Mouse (Mus musculus): Measurements from ENCODE around the gene Sarm1.
"Not testable (repeated sequence)": the region's sequence is repeated elsewhere in the genome, so short reads cannot be mapped to it uniquely, and the experiment has no call there.

The Sarm1 gene

DNA sequence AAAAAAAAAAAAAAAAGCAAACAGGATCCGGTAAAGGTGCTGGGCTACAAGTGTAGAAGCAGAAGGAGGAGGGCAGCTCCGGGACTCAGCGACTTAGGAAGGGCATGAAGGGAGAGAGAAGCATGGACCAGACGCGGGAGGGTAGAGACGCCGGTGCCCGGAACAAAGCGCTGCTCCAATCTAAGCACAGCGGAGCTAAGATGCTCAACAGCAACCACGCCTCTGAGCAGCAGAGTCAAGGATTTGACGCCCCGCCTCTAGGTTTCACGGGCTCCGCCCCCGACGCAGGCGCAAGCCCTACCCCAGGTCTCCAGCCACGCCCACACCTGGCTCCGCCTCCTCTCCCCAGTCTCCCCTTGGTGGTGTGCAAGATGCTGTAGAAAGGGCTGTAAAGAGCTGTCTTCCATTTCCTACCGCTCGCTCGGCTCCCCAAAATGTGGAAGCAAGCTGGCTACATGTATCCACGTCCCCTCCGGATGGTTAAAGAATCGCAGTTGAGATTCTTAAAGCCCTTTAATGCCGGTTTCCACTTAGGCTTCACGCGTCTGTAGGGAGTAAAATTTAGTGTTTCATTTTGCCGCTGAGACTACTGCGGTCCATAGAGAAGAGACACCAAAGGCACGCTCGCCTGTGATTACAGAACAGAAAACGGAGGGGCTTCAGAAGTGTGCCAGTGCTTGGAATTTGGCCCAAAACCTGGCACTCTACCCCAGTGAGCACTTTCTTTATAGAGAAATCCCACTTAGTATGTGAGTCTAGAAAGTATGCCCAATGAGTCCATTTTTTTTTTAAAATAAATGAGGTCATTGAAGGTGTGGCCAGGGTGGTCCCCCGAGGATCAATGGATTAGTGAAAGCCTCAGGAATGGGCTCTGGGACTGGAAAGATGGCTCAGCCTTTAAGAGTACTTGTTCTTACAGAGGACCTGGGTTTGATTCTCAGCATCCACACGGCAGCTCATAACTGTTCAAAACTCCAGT, at the start of gene Sarm1:
Sarm1 (minus strand) TSS at position 211 of the 979 bp plus-strand sequence.
- peak; percentile 91 for DNase-seq (ENCODE audit: low read depth, low spot score)

DNA sequence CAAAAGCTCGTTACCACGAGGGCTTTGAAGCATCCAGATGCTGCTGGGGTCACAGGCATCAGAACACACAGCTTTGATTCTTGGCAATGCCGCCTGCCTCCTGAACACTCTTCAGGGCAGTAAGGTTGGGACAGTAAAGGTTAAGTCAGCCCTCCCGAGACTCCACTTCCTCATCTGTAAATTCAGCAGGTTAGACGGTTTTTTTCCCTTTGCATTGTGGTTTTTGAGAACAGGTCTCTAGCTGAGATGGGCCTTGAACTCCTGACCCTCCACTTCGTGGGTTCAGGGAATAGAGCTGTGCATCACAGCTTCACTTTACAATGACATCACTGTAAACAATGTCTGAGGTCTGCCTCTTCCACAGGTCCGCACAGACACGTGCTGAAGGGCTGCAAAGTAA, 47.6 kb upstream of the Sarm1 start:
- no peak for DNase-seq (ENCODE audit: low read depth, low spot score)

DNA sequence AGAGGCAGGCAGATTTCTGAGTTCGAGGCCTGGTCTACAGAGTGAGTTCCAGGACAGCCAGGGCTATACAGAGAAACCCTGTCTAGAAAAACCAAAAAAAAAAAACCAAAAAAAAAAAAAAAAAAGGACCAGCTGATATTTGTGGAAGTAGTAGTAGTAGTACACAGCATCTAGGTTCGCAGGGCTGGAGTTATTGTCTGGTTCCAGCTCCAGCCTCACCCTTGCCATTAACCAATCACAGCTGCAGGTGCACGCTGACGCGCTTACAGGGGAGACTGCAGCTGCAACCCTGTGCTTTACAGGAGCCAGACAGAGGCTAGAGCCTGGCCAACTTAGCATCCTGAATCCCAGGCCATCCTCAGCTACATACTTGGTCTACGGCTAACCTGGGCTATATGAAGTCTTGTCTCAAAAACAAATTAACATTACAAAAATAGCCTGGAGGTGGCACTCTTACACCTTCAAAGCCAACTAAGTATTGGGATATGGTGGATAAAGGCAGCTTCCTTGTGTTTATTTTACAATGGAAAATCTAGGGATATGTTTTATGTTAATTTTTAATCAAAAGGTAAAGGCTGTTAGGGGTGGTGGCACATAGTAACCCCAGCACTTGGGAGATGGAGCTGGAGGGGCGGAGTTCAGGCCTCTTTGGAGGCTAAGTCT, 47.0 kb upstream of the Sarm1 start:
- DNase-seq (ENCODE audit: low read depth, low spot score) = no peak

DNA sequence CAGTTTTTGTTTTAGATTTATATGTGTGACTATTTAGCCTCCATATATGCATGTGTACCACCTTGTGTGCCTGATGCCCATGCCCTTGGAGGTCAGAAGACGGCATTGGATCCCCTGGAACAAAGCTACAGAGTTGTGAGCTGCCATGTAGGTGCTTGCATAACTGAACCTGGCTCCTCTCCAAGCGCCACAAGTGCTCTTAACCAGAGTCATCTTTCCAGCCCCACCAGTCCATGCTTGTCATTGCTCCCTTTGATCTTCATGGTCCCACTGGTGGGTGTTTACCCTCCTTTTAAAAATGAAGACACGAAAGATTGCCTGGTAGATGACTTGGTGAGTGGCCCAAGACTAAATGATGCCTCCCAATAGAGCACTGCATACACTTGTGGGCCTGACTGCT, 42.8 kb upstream of the Sarm1 start:
- DNase-seq (ENCODE audit: low read depth, low spot score) = no peak

DNA sequence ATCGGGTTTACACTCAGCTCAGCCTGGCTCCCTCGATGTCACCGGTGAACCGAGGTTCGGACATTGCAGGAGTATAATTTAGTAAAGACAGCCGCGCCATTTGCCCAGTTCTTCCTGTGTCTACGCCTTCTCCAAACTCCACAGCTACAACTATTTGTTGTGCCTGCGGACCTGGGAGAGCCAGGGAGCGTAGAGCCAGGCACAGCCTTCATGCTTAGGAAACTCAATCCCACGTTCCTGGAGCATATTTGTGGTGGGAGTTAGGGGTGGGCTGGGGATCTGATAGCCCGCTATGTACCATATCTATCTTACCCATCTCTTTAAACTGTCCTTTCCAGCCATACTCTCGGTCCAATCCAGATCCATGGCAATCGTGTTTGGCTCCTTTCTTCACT, 39.1 kb upstream of the Sarm1 start:
- no peak for DNase-seq (ENCODE audit: low read depth, low spot score)

DNA sequence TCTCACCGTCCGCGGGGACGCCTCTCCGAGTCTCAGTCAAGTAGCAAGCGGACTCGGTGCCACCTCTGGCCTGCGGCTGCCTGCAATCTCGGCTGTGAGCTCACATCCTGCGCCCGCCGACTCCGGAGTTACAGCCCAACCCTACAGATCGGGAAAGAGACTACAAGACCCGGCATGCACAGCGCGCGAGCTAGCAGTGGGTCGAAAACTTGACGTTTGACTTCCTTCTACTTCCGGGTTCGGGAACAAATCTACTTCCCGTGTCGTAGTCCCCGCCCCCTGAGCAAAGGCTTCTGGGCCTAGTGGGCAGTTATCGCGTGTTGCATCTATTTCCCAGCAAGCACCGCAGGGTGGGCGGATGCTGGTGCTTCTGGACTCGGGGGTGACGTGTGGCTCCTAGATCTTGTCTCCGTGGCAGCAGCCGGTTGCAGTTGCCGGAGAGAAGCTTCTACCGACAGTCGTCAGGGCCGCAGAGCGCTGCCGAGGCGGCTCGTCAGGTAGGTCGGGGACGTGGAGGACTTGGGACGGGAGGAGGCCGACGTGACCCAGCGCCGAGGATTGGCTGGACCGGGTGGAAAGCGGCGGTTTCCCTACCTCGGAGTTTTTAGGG, 38.6 kb upstream of the Sarm1 start, which contains the start of the genes Tnfaip1 and Ift20:
Tnfaip1 (minus strand) TSS at position 253 of the 610 bp plus-strand sequence.
Ift20 (plus strand) TSS at position 282 of the 610 bp plus-strand sequence.
- peak; percentile 98 for DNase-seq (ENCODE audit: low read depth, low spot score)

DNA sequence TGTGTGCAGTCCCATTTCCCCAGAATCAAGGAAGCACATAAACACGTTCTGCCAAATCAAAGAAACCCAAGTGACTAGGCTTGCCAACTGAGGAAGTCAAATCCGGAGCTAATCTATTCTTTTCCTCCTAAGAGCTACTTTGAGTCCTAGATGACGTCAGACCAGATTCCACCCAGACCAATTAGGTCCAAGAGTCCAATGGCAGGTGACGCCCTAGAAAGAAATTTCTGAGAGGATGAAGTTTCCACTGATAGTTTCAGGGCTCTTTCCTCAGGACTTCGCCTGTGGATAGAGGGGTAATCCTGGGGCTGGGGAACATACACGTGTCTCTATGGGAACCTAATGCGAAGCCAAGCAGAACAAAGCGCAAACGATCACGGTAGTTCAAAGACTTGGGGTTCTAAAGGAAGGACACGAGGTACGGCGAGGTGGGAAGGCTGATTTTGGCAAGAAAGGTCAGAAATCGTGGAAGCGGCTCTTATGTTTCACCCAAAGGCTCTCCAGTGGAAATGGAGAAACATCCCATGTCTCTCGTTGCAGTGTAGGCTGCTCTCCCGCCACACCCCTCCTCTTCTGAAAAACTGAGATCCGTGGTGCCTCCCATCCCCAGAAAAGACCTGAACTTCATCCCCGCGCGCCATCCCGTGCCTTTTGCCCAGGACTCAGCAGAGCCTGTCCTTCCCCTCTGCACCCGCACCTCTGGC, 38.0 kb upstream of the Sarm1 start:
- no peak for DNase-seq (ENCODE audit: low read depth, low spot score)

DNA sequence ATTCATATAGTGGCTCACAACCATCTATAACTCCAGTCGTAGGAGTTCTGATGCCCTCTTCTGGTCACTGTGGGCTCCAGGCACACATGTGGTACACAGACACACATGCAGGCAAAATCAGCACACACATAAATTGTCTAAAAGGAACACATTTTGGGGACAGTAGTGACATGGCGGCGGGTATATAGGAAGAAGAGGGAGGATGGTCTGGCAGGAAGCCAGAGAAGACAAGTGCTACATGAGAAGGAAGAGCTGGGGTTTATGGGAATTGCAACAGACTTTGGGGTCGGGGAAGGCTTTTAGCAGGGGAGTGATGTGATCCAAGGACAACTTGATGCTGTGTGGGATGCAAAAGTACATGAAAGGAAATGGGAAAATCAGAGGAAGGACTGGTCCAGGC, 37.0 kb upstream of the Sarm1 start:
- DNase-seq (ENCODE audit: low read depth, low spot score) = no peak

DNA sequence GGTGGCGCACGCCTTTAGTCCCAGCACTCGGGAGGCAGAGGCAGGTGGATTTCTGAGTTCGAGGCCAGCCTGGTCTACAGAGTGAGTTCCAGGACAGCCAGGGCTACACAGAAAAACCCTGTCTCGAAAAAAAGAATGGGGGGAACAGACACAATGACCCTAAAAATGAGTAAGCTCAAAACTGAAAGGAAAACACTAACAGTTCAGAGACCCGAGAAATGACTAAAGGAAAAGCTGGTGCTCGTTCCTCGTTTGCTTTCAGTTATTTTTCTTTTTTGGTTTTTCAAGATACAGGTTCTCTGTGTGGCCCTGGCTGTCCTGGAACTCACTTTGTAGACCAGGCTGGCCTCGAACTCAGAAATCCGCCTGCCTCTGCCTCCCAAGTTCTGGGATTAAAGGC, 34.0 kb upstream of the Sarm1 start:
- not testable (repeated sequence) for DNase-seq (ENCODE audit: low read depth, low spot score)

DNA sequence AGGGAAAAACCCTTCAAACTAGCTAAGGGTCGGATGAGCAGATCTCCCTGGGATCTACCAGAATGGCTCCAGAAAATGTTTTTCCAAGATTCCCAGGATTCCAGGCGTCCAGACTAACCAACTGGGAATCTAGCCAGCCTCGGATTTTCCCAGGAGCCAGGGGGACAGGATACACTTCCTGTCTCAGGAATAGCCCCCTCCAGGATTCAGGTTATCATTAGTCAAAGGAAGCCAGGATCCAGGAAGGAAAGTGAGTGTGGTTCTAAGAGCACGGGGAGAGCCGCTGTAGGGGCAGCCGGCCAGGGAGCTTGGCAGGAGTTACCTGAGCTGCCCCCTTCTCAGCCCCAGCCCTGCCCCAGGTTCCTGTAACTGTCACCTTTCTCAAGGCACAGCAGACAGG, 33.5 kb upstream of the Sarm1 start:
- DNase-seq (ENCODE audit: low read depth, low spot score) = no peak

DNA sequence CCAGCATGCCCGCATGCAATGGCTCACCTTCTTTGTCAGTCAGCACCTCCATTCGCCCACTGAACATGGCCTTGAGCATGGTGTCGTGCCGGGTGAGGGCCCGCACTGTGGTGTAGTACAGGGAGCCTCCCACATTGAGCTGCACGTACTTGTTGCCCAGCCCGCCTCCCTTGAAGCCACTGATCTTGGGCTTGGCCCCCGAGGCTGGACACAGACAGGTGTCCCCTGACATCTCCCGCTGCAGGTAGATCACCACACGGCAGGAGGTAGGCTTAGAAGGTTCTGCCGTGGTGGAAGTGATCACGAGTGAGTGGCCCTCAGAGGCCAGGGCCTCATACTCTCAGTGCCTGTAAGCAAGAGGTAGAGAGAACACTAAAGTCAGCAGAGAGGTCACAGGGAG, 32.4 kb upstream of the Sarm1 start:
- DNase-seq (ENCODE audit: low read depth, low spot score) = no peak

DNA sequence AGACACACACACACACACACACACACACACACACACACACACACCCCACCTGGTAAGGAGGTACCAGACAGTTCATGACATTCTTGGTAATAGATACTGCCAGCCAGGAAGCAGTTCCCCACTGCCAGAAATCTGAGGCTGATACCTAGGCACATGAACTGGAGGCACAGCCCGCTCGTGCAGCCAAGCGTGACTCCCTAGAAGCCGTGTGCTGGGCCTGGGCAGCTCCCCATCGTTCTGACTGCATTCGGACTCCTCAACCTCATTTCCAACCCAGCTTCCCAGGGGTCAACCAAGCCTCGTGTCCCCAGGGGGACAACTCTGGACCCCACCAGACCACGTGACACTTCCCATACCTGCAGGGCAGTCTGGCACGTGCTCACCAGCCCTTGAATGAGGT, 31.2 kb upstream of the Sarm1 start:
- no peak for DNase-seq (ENCODE audit: low read depth, low spot score)

DNA sequence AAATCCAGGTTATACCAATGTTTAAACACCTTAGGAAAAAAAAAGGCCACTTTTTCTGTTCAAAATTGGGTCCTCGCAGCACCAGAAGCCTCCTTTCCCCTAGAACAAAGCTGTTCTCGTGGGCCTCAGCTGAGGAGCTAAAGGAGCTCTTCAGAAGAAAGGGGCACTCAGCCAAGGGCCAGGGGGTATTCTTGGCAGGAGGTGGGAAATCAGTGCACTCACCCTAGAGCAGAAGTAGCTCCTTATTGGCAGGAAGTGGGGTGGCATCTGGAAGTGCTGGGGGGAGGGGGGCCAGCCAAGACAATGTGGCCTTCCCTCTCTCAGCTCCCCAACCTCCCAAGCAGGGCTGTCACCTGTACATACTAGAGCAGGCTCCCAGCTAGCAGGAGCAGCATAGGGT, 27.3 kb upstream of the Sarm1 start:
- DNase-seq (ENCODE audit: low read depth, low spot score) = no peak

DNA sequence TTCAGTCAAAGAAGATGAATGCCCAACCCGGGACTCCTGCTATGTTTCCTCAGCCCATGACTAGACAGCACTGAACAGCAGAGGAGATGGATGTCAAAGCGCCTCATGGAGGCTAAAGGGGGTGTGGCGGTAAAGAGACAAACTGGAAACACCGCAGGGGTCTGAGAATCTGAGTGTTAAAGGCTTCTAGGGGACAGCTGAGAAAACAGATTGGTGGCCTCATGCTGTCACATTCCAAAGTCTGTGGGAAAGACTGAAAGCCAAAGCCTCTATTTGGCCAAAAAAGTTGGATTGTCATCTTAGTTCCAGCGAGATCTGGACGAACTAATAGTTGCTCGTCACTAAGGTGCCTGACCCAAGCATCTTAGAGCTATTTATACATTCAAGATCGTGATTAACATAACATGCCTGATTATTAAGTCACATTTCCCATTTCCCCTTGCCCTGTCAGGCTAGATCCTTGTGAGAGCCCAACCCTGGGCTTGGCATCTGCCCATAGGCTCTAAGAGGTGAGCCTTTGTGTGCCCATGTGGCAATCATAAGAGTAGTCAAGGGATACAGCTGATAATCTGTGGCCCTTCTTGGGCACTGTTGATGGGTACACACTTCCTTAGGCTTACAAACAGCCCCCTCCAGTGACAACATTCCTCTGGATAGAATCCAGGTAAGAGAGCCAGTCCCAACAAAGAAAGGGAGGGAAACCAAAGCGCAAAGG, 25.8 kb upstream of the Sarm1 start:
- no peak for DNase-seq (ENCODE audit: low read depth, low spot score)

DNA sequence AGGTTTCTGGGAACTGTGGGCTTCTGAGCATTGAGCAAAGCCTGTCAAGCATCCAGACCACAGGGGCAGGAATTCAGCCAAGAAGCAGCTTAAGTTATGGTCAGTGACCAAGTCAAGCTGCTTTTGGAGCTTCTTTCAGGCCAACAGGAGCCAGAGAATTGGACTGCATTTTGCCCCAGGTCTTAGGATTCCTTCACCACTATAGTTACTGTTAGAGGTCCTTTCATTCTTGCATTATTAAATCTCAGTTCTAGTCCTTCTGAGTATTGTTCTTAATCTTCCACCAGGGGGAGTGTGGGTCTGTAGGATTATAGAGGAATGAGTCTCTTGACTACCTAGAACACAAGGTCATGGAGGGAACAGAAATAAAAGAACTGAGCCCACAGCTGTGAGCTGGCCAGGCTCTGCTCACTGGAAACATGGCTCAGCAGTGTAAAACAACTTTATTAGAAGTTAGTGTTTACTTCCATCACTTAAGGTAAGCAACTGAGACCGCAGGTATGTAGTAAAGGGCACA, 25.0 kb upstream of the Sarm1 start:
- DNase-seq (ENCODE audit: low read depth, low spot score) = no peak

DNA sequence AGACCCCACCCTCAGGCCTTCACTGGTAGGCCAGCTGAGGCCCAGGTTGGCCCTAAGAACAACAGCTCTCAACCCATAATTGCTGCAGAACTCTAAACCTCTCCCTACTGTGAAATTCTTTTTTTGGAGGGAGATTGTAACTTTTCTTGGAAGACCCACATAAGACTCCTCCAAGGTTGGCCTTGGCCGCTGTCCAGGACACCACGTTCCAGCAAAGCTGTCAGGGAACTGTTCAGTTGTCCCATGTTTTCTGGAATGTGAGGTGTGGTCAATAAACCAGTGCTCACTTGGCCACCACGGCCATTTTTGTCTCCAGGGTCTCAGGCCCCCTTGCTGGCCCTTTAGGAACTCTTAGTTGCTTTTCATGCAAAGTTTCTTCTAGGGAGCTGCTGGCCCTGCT, 24.3 kb upstream of the Sarm1 start:
- no peak for DNase-seq (ENCODE audit: low read depth, low spot score)

DNA sequence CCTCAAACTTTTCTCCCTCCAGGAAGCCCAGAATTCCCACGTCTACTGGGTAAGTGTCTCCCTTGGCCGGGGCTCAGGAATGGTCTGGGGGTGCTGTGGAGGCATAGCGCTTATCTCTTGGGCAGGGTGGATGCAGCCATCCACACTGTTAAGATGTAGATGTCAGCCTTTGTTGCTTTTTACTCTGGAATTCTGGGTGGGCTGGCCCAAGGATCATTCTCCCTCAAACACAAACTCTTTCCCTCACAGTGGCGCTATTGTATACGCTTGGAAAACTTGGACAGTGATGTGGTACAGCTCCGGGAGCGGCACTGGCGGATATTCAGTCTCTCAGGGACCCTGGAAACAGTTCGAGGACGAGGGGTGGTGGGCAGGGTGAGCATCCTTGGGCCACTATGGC, 21.4 kb upstream of the Sarm1 start:
- no peak for DNase-seq (ENCODE audit: low read depth, low spot score)

DNA sequence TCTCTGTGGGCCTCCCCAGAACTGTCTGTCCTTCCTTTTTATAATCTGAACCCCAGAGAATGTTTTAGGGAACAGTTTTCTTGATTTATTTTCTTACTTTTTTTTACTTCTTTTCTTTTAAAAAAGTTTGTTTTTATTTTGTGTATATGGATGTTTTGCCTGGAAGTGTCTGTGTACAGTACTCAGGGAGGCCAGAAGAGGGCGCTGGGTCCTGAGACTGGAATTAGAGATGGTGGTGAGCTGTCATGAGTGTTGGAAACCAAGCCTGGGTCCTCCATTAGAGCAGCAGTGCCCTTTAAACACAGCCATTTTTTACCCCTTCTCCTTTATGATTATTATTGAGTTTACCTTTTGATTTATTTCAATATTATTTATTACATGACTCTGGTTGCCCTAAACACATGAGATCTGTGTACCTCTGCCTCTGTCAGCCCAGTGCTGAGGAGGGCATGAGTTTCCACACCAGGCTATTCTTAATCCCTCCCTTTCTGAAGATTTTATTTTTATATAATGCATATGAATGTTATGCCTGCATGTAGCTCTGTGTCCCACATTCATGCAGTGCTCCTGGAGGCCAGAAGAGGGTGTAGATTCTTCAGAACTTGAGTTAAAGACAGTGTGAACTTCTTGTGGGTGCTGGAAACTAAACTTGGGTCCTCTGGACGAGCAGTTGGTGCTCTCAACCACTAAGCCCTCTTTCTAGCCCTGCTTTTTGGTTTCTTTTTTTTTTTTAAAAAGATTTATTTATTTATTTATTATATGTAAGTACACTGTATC, 18.2 kb upstream of the Sarm1 start:
- no peak for DNase-seq (ENCODE audit: low read depth, low spot score)

DNA sequence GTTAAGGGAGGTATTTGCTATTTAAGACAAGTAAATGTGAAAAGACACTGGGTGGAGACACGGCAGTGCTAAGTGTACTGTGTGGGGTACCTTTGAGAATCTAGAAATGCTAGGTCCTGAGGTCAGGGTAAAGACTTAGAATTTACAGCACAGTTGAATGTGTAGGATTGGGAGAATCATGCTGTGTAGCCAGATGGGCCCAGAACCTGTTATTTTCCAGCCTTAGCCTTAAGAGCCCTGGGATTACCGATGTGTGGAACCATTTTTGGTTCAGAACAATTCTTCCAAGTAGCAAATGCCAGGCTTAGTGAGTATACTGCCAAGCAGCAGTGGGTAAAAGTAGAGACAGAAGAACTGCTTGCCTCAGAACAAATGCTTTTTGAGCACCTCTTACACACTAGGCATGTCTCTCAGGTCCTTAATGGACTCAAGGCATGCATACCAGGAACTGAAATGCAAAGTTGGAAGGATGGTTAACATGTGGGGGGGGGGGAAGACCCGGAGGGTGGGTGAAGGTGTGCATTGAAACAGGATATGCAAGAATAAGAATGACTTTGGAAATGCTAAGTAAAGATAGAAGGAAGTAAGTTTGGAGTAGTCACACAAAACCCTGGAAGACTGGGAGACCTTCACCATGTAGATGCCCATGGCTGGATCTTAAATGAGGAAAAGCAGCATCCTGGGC, 15.7 kb upstream of the Sarm1 start:
- DNase-seq (ENCODE audit: low read depth, low spot score) = no peak

Measured in embryo, embryonic 11.5 days (tissue).